9 mouse cellular contexts compared by ENCODE assay signal in genomic region chr2:10101180-10101579, GRCm38 (mm10). TPM values are rescaled to one million over a fixed set of nuclear protein-coding genes. Genes with fewer than 3 reads are reported as not detected.
DNase-seq lines count a peak whose midpoint lies in the region; ATAC-seq and TF ChIP-seq lines count a peak whose summit lies in the region.
"Had no signal": no experiment of that assay in that cellular context is flagged by ENCODE, and none has a peak within 500 bp of the region (broad histone marks: within the 10 kb centered on the region; RNA-seq: fewer than 3 reads in every experiment).

No protein-coding gene starts in this region.

- no peaks in the 10 kb centered on the region for H3K9me3 ChIP-seq in lung, postnatal 0 days (ENCODE audit: low read length)
- H3K9me3 ChIP-seq: heart, embryonic 13.5 days had no signal

- H3K9ac ChIP-seq in lung, postnatal 0 days (replicated peaks; ENCODE audit: low read depth), result no peak overlapping the region
- H3K9ac ChIP-seq: heart, embryonic 13.5 days had no signal

- no peaks in the 10 kb centered on the region for H3K36me3 ChIP-seq in lung, postnatal 0 days (ENCODE audit: insufficient read depth, low read length)
- H3K36me3 ChIP-seq: heart, embryonic 13.5 days had no signal

- peak; percentile 36 to 77 for DNase-seq in adrenal gland, adult (ENCODE audit: inconsistent age in 2 of 2, low spot score in 1 of 2)
- DNase-seq in adrenal gland, adult 8-10 months, result no peak
- DNase-seq in urinary bladder, postnatal 14 days (ENCODE audit: low spot score), result peak; percentile 53
- DNase-seq in urinary bladder, adult 2 months (ENCODE audit: low spot score), result no peak
- DNase-seq in frontal cortex, postnatal 36 days (ENCODE audit: low spot score in 2 of 2), result peak; percentile 44 to 66
- DNase-seq in kidney, postnatal 10 days, result peak; percentile 75
- peak; percentile 62 for DNase-seq in lung, postnatal 0 days (ENCODE audit: low spot score)
- peak; percentile 38 for DNase-seq in right cerebral cortex, adult 18-20 months

- H3K4me2 ChIP-seq in lung, postnatal 0 days (replicated peaks; ENCODE audit: low read depth, low read length), result no peak overlapping the region
- H3K4me2 ChIP-seq: heart, embryonic 13.5 days had no signal

- H3K27me3 ChIP-seq in lung, postnatal 0 days (replicated peaks; ENCODE audit: insufficient read depth, low read length), result no peaks in the 10 kb centered on the region
- H3K27me3 ChIP-seq: heart, embryonic 13.5 days had no signal

- no peaks in the 10 kb centered on the region for H3K4me1 ChIP-seq in lung, postnatal 0 days (ENCODE audit: insufficient read depth, low read depth, low read length)
- H3K4me1 ChIP-seq: heart, embryonic 13.5 days had no signal

- ATAC-seq in lung, postnatal 0 days, result peak; percentile 41; the same call in 1 of the 2 replicates

- TF ChIP-seq CTCF in lung, postnatal 0 days (IDR thresholded peaks at IDR 0.05), result peak; percentile 92

- no peak for TF ChIP-seq EP300 in lung, postnatal 0 days (IDR thresholded peaks at IDR 0.05)

- H3K4me3 ChIP-seq in lung, postnatal 0 days (ENCODE audit: low read depth, low read length), result no peak overlapping the region
- H3K4me3 ChIP-seq: heart, embryonic 13.5 days had no signal

- H3K27ac ChIP-seq in lung, postnatal 0 days (ENCODE audit: low read length), result no peak overlapping the region
- H3K27ac ChIP-seq: heart, embryonic 13.5 days had no signal

- 28% methylated on average over 6 of the region's 6 CpGs for WGBS in lung, postnatal 0 days

RNA-seq across cellular contexts. Expression of gene Kin, which starts 20.8 kb away (rescaled TPM):
- total RNA-seq in adrenal gland, adult 8-10 months (2022), result 10 to 100 TPM; 12.3 to 18.2 (median 15.6) TPM
- 16.3 and 18.8 TPM in 2 replicates for polyA plus RNA-seq in urinary bladder, adult 2 months (2012; rRNA removed)
- 21.2 and 24.0 TPM in 2 replicates for polyA plus RNA-seq in lung, postnatal 0 days (2015; fragmentation: Nextera tagmentation; extraction: Ambion mirVana)

RNA-seq across cellular contexts. Expression of gene Atp5c1, which starts 20.9 kb away (rescaled TPM):
- 100 to 1,000 TPM; 232 to 390 (median 312) TPM for total RNA-seq in adrenal gland, adult 8-10 months (2022)
- 350 and 383 TPM in 2 replicates for polyA plus RNA-seq in urinary bladder, adult 2 months (2012; rRNA removed)
- 352 TPM in 2 replicates for polyA plus RNA-seq in lung, postnatal 0 days (2015; fragmentation: Nextera tagmentation; extraction: Ambion mirVana)

RNA-seq across cellular contexts. Expression of gene Itih2, which starts 30.0 kb away (rescaled TPM):
- total RNA-seq in adrenal gland, adult 8-10 months (2022), result 10 to 100 TPM in 2 of 4 experiments, 1 to 10 TPM in 2; 9.3 to 11.1 (median 10.1) TPM
- polyA plus RNA-seq in urinary bladder, adult 2 months (2012; rRNA removed), result 3.4 and 4.2 TPM in 2 replicates
- polyA plus RNA-seq in lung, postnatal 0 days (2015; fragmentation: Nextera tagmentation; extraction: Ambion mirVana), result 1.6 and 1.7 TPM in 2 replicates

RNA-seq across cellular contexts. Expression of gene Itih5, which starts 52.2 kb away (rescaled TPM):
- 10 to 100 TPM; 25.9 to 65.0 (median 44.1) TPM for total RNA-seq in adrenal gland, adult 8-10 months (2022)
- polyA plus RNA-seq in urinary bladder, adult 2 months (2012; rRNA removed), result 96.2 and 115 TPM in 2 replicates
- 3.0 and 4.0 TPM in 2 replicates for polyA plus RNA-seq in lung, postnatal 0 days (2015; fragmentation: Nextera tagmentation; extraction: Ambion mirVana)

RNA-seq across cellular contexts. Expression of gene Taf3, which starts 52.8 kb away (rescaled TPM):
- total RNA-seq in adrenal gland, adult 8-10 months (2022), result 10 to 100 TPM; 11.8 to 12.7 (median 12.4) TPM
- 13.2 and 13.8 TPM in 2 replicates for polyA plus RNA-seq in urinary bladder, adult 2 months (2012; rRNA removed)
- polyA plus RNA-seq in lung, postnatal 0 days (2015; fragmentation: Nextera tagmentation; extraction: Ambion mirVana), result 7.5 and 8.4 TPM in 2 replicates

Comparison
In these comparisons a context has a peak if more than half of its experiments do, and no peak if none do; other contexts are left out.
1. DNase-seq: peak in adrenal gland, adult (2 of 2), urinary bladder, postnatal 14 days (single experiment), frontal cortex, postnatal 36 days (2 of 2), kidney, postnatal 10 days (single experiment), lung, postnatal 0 days (single experiment) and right cerebral cortex, adult 18-20 months (single experiment); none in adrenal gland, adult 8-10 months (single experiment) and urinary bladder, adult 2 months (single experiment).